Mouse (Mus musculus): ENCODE measurements around the gene Olfr993.

The Olfr993 gene

DNA sequence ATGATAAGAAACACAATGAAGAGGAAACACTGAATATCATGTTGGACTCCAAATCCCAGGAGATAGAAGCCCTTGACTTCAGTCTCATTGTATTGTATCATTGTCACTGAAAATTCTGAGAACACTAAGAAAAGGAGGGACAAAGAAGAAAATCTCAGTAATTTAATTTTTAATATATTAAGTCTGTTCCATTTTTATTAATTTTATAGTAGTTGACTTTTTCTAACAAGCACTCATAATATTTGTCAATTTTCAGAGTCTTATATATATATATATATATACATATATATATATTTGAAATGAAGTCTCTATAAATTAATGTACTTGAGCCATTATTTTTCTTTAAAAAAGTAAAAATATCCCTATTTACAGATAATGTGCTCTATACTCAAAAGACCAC lies at the start of gene Olfr993:
TSS of gene Olfr993 (minus strand) at position 101 of the 400 bp plus-strand sequence.
- DNase-seq: no peak

DNA sequence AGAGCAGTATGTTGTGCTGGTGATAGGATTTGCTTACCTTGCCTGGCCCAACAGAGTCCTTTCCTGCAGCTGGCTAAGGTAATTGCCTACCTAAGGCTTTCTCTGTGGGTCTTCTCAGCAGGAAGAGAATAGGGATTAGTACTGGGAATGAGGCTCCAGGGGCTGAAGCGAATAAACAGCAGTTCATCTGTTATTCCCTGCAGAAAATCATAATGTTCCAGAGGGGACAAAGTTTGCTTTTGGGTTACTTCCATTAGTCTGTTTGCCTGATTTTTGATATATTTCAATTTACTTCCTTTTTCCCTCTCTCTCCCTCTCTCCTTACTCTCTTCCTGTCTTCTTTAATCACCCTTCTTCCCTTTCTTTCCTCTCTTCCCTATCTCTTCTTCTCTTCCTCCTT lies 28.9 kb upstream of the Olfr993 start, which contains the start of gene Olfr995:
TSS of gene Olfr995 (minus strand) at position 101 of the 400 bp plus-strand sequence.
- no peak for DNase-seq

DNA sequence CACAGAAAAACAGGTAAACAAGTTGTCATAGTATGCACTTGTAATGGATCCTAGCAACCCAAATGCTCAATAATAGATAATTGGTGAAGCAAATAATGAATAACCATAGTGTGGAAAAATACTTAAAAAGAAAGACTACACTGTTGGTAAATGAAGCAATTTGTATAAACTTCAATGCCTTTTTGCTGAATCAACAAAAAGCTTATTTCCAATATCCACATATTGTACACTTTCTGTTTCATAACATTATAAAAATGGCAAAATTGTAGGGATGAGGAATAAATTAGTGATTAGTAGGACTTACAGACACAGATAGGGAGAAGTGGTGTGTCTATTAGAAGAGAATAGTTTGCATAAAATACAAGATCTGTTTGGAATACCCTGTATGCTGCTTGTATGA lies 27.9 kb upstream of the Olfr993 start:
- no peak for DNase-seq

DNA sequence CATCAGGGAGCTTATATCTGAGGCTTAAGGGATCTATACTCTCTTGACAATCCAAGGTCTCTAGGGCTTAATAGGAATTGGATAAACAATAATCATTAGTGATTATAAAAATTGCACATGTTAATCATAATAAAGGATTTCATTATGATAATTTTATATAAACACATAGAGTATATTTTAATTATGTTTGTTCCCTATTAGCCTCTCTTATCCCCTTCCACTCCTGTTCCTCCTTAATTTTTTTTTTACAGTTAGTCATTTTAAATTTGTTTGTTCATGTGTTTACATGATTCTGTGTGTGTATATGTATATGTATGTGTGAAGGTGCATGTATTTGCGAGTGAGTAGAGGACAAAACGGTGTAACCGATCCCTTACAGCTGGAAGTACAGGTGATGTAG lies 21.7 kb upstream of the Olfr993 start, which contains the start of gene Olfr994:
TSS of gene Olfr994 (minus strand) at position 101 of the 400 bp plus-strand sequence.
- DNase-seq: no peak

DNA sequence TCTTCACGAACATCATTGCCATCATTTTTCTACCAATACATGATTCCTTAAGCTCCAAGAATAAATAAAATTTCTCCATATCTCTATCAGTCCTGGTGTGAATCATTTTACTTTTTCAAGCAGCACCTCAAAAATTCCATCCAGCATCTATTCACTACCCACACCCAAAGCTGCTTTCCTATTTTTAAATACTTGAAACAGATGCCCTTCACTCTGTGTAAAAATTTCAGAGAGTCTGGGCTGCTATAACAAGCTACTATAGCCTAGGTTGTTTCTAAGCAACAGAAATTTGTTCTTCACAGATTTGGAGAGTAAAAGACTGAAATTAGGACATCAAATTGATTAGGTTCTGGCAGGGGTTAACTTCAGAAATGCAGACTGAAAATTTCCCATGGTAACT lies 11.2 kb upstream of the Olfr993 start:
- DNase-seq: peak; percentile 3

DNA sequence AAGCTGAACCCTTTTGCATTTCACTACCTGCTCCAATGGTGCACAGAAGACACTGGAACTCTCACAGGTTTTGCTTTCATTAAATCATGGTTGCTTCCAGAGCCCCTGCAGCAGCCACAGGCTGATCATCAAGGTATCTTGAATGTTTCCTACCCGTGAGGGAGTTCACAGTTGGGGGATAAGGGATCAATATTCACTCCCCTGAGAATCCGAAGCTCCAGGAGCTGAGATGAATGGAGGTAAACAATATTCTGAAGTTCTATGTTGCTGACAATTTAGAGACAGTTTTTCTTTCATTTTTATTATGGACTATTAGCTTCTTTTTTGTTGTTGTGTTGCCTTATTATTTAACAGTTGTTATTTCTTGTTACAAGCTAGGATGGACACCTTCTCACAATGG lies 5.3 kb downstream of the Olfr993 start, which contains the start of gene Olfr992:
TSS of gene Olfr992 (minus strand) at position 101 of the 400 bp plus-strand sequence.
- no peak for DNase-seq
